8 mouse cellular contexts compared by ENCODE assay signal in the genomic region with DNA sequence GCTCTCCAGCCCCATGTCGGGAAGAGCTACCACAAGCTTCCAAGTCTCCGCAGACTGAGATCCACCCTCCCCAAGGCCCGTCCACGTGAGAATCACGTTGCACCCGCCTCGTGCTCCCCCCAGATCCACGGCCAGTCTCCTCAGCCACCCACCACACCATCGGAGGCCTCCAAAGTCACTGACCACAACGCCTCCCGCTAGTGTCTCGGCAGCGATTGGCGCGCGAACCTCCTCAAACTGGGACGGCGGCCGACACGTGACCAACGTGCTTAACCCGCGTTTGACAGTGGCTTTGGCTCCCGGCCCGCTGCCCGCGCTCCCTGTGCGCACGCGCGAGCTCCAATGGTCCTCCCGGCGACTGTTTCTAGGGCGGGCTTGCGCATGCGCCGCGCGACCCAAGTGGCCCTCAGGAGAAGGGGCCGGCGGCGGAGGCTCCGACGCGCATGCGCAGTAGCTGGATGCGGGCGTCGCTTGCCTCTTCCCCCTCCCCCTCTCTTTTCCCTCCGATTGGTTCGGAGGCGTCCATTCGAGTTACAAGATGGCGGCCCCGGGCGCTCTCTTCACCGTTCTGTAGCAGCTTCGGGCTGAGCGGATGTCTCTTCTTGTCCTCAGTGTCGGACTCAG. TPM values are rescaled to one million over a fixed set of nuclear protein-coding genes. Genes with fewer than 3 reads are reported as not detected.
A peak's percentile ranks its signal among the peaks of the same experiment; 100 is the strongest.
DNase-seq lines count a peak whose midpoint lies in the region; ATAC-seq lines count a peak whose summit lies in the region.

Gene Nup50 (plus strand): TSS at position 528 of the 624 bp plus-strand sequence.

- peak; percentile 78 for ATAC-seq in inflammation-experienced regulatory T-cells, adult 6 months
- peak; percentile 89 for ATAC-seq in megakaryocyte-erythroid progenitor cell, adult 5-6 weeks (replicated peaks; ENCODE audit: low FRiP score, low TSS enrichment, poor library complexity, severe bottlenecking)

- intact Hi-C loops in gastrocnemius, postnatal 14 days (cut with DNase I; ENCODE audit: low total_unique reads): no loop called here
- intact Hi-C loops in left cerebral cortex, postnatal 10 days (cut with DNase I): loop anchor here (5.0 to 10.0 kb wide), 2 partner anchors 68 to 166 kb away; partner anchors contain the start of gene Phf21b

- DNase-seq in adrenal gland, adult (ENCODE audit: inconsistent age in 2 of 2, low spot score in 1 of 2): peak; percentile 100
- peak; percentile 99 for DNase-seq in embryo, embryonic 10.5 days (ENCODE audit: low spot score)
- peak; percentile 100 for DNase-seq in gastrocnemius, postnatal 14 days
- peak; percentile 99 to 100 for DNase-seq in left cerebral cortex, postnatal 10 days (ENCODE audit: extremely low spot score in 1 of 2, low spot score in 2 of 2)
- DNase-seq in right cerebral cortex, postnatal 25 days: peak; percentile 100
- peak; percentile 100 for DNase-seq in urinary bladder, postnatal 4 days (ENCODE audit: low spot score in 2 of 2)

RNA-seq across cellular contexts. Expression of gene Nup50, which starts in this region (rescaled TPM):
- total RNA-seq in gastrocnemius, postnatal 14 days (2021): 10 to 100 TPM; 14.3 to 14.4 TPM
- 10 to 100 TPM; 18.8 to 32.6 (median 20.8) TPM for polyA plus RNA-seq in inflammation-experienced regulatory T-cells, adult 6 months (2017; shearing (Covaris generic))
- 10 to 100 TPM; 29.1 to 30.8 TPM for total RNA-seq in left cerebral cortex, postnatal 10 days (2021)
- 51.5 and 56.4 TPM in 2 replicates for total RNA-seq in megakaryocyte-erythroid progenitor cell, adult 5-6 weeks (2014; fragmentation: Nextera tagmentation)
- 102 TPM in 2 replicates for total RNA-seq in megakaryocyte-erythroid progenitor cell, adult 5-6 weeks (2017)

Comparison
In these comparisons a context has a peak if more than half of its experiments do, and no peak if none do; other contexts are left out.
1. Peak in every context shown above with its lines: DNase-seq and ATAC-seq.